Comparison of ENCODE assay signal across 9 mouse cellular contexts in the genomic region with DNA sequence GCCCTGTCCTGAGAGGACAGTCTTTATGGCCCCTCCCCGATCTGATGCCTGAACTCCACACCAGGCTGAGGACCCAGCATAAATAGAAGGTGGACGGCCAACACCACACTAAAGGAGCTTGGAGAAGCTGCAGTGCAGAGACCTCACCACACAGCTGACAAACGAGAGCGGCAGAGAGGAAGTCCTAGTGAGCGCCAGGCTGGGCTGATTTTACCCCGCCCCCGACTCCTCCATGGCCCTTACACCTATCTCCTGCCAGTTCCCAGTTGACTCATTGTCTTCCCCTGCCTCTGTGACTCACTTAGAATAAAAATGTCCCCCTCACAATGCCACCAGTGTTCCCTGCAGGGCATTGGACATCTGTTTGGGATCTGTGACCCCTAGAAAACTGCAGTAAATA. TPM values are rescaled to one million over a fixed set of nuclear protein-coding genes. Genes with fewer than 3 reads are reported as not detected.
DNase-seq lines count a peak whose midpoint lies in the region; ATAC-seq and TF ChIP-seq lines count a peak whose summit lies in the region.
"Had no signal": no experiment of that assay in that cellular context is flagged by ENCODE, and none has a peak within 500 bp of the region (broad histone marks: within the 10 kb centered on the region; RNA-seq: fewer than 3 reads in every experiment).

No protein-coding gene starts in this region.

- no peaks in the 10 kb centered on the region for H3K9me3 ChIP-seq in hindbrain, embryonic 12.5 days (replicated peaks)
- no peaks in the 10 kb centered on the region for H3K9me3 ChIP-seq in hindbrain, embryonic 13.5 days
- H3K9me3 ChIP-seq in liver, postnatal 0 days (ENCODE audit: low read length) = no peaks in the 10 kb centered on the region
- H3K9me3 ChIP-seq: limb, embryonic 13.5 days had no signal

- H3K4me2 ChIP-seq in hindbrain, embryonic 12.5 days (replicated peaks) = no peak overlapping the region
- H3K4me2 ChIP-seq in hindbrain, embryonic 13.5 days = no peak overlapping the region
- no peak overlapping the region for H3K4me2 ChIP-seq in liver, postnatal 0 days (ENCODE audit: low read depth, low read length)
- H3K4me2 ChIP-seq: limb, embryonic 13.5 days had no signal

- peak; percentile 44; the same call in 1 of the 2 replicates for ATAC-seq in hindbrain, embryonic 12.5 days (ENCODE audit: low FRiP score)
- ATAC-seq in hindbrain, embryonic 13.5 days (ENCODE audit: low FRiP score) = no peak
- ATAC-seq in liver, postnatal 0 days = no peak

- no peak overlapping the region for H3K9ac ChIP-seq in hindbrain, embryonic 12.5 days
- H3K9ac ChIP-seq in hindbrain, embryonic 13.5 days = no peak overlapping the region
- no peak overlapping the region for H3K9ac ChIP-seq in liver, postnatal 0 days (replicated peaks)
- H3K9ac ChIP-seq: limb, embryonic 13.5 days had no signal

- TF ChIP-seq CTCF in liver, postnatal 0 days (IDR thresholded peaks at IDR 0.05; ENCODE audit: low read depth) = 0 out of 2 replicates have a peak, but pooled peaks have one; percentile 5

- whole genome bisulfite sequencing in hindbrain, embryonic 12.5 days = 36% methylated on average over 7 of the region's 7 CpGs
- WGBS in hindbrain, embryonic 13.5 days = 20% methylated on average over 7 of the region's 7 CpGs
- 28% methylated on average over 7 of the region's 7 CpGs for WGBS in liver, postnatal 0 days (ENCODE audit: insufficient replicate concordance)

- no peak for TF ChIP-seq EP300 in liver, postnatal 0 days (IDR thresholded peaks at IDR 0.05; ENCODE audit: low read depth)

- H3K4me1 ChIP-seq in hindbrain, embryonic 12.5 days = peaks cover 28% of the 10 kb centered on the region
- peaks cover 27% of the 10 kb centered on the region for H3K4me1 ChIP-seq in hindbrain, embryonic 13.5 days (replicated peaks)
- peaks cover 28% of the 10 kb centered on the region for H3K4me1 ChIP-seq in liver, postnatal 0 days (ENCODE audit: insufficient read depth)

- H3K27me3 ChIP-seq in hindbrain, embryonic 12.5 days = 0 out of 2 replicates have a peak, but pooled peaks cover 10% of the 10 kb centered on the region
- H3K27me3 ChIP-seq in hindbrain, embryonic 13.5 days = peaks cover 18% of the 10 kb centered on the region
- no peaks in the 10 kb centered on the region for H3K27me3 ChIP-seq in liver, postnatal 0 days (ENCODE audit: insufficient read depth, low read length)

- no peak overlapping the region for H3K27ac ChIP-seq in hindbrain, embryonic 12.5 days
- H3K27ac ChIP-seq in hindbrain, embryonic 13.5 days = no peak overlapping the region
- no peak overlapping the region for H3K27ac ChIP-seq in liver, postnatal 0 days (ENCODE audit: low read depth)
- H3K27ac ChIP-seq: limb, embryonic 13.5 days had no signal

- DNase-seq in 3T3-L1 (ENCODE audit: low read depth, low spot score) = peak; percentile 63
- peak; percentile 31 for DNase-seq in T-cell, adult 2 months (ENCODE audit: low spot score)
- DNase-seq in liver, postnatal 0 days = peak; percentile 25
- DNase-seq in gastrocnemius, postnatal 4 days (ENCODE audit: low spot score in 2 of 2) = no peak
- DNase-seq in ovary, postnatal 10 days (ENCODE audit: low spot score) = no peak
- no peak for DNase-seq in yolk sac, embryonic 10.5 days (ENCODE audit: low spot score)

- no peaks in the 10 kb centered on the region for H3K36me3 ChIP-seq in hindbrain, embryonic 12.5 days
- no peaks in the 10 kb centered on the region for H3K36me3 ChIP-seq in hindbrain, embryonic 13.5 days
- no peaks in the 10 kb centered on the region for H3K36me3 ChIP-seq in liver, postnatal 0 days (replicated peaks; ENCODE audit: insufficient read depth, low read length)
- H3K36me3 ChIP-seq: limb, embryonic 13.5 days had no signal

- H3K4me3 ChIP-seq in hindbrain, embryonic 12.5 days = no peak overlapping the region
- no peak overlapping the region for H3K4me3 ChIP-seq in hindbrain, embryonic 13.5 days
- H3K4me3 ChIP-seq in liver, postnatal 0 days (ENCODE audit: low read depth, low read length) = no peak overlapping the region
- H3K4me3 ChIP-seq: limb, embryonic 13.5 days had no signal

RNA-seq across cellular contexts. Expression of a gene that starts 13.6 kb away (rescaled TPM):
- not detected in 2 replicates for polyA plus RNA-seq in hindbrain, embryonic 12.5 days (2016; fragmentation: Nextera tagmentation; extraction: Ambion mirVana)
- not detected in 2 replicates for polyA plus RNA-seq in hindbrain, embryonic 13.5 days (2015; fragmentation: Nextera tagmentation; extraction: Ambion mirVana)
- not detected in 2 replicates for polyA plus RNA-seq in liver, postnatal 0 days (2015; fragmentation: Nextera tagmentation; extraction: Ambion mirVana)
- total RNA-seq in gastrocnemius, postnatal 4 days (2021) = not detected
- polyA plus RNA-seq: limb, embryonic 13.5 days had no signal

RNA-seq across cellular contexts. Expression of a gene that starts 44.1 kb away (rescaled TPM):
- not detected in 2 replicates for polyA plus RNA-seq in hindbrain, embryonic 12.5 days (2016; fragmentation: Nextera tagmentation; extraction: Ambion mirVana)
- not detected in 2 replicates for polyA plus RNA-seq in hindbrain, embryonic 13.5 days (2015; fragmentation: Nextera tagmentation; extraction: Ambion mirVana)
- not detected in 2 replicates for polyA plus RNA-seq in liver, postnatal 0 days (2015; fragmentation: Nextera tagmentation; extraction: Ambion mirVana)
- not detected for total RNA-seq in gastrocnemius, postnatal 4 days (2021)
- polyA plus RNA-seq: limb, embryonic 13.5 days had no signal

RNA-seq across cellular contexts. Expression of a gene that starts 59.3 kb away (rescaled TPM):
- 16.3 and 19.2 TPM in 2 replicates for polyA plus RNA-seq in hindbrain, embryonic 12.5 days (2016; fragmentation: Nextera tagmentation; extraction: Ambion mirVana)
- 6.2 and 6.9 TPM in 2 replicates for polyA plus RNA-seq in hindbrain, embryonic 13.5 days (2015; fragmentation: Nextera tagmentation; extraction: Ambion mirVana)
- 1.5 and 1.6 TPM in 2 replicates for polyA plus RNA-seq in liver, postnatal 0 days (2015; fragmentation: Nextera tagmentation; extraction: Ambion mirVana)
- total RNA-seq in gastrocnemius, postnatal 4 days (2021) = 100 to 1,000 TPM; 155 to 176 TPM

Comparison
In these comparisons a context has a peak if more than half of its experiments do, and no peak if none do; other contexts are left out.
1. DNase-seq: peak in 3T3-L1 (single experiment), T-cell, adult 2 months (single experiment) and liver, postnatal 0 days (single experiment); none in gastrocnemius, postnatal 4 days (0 of 2), ovary, postnatal 10 days (single experiment) and yolk sac, embryonic 10.5 days (single experiment).